In the genomic region with DNA sequence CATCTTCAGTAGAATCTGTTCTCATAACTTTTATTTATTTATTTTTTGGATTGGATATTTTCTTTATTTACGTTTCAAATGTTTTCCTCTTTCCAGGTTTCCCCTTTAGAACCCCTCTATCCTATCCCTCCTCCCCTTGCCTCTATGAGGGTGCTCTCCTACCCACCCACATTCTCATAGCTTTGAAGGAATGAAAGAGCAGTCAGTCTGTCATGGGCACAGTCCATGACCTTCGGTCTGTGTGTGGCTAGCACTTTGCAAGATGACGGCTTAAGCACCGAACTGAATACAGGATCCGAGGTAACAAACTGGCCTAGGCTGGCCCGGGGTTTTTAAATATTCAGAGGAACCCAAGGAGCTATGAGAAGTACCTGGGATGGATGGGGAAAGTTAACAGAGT, we compare ENCODE assay signal across 21 mouse cellular contexts. TPM values are rescaled to one million over a fixed set of nuclear protein-coding genes. Genes with fewer than 3 reads are reported as not detected.
"Had no signal": no experiment of that assay in that cellular context is flagged by ENCODE, and none has a peak within 500 bp of the region (broad histone marks: within the 10 kb centered on the region; RNA-seq: fewer than 3 reads in every experiment).

No protein-coding gene starts in this region.

- H3K4me3 ChIP-seq: limb, embryonic 12.5 days; limb, embryonic 15.5 days; neural tube, embryonic 12.5 days; stomach, embryonic 15.5 days had no signal

- H3K27me3 ChIP-seq: limb, embryonic 12.5 days; limb, embryonic 15.5 days; neural tube, embryonic 12.5 days; stomach, embryonic 15.5 days had no signal

- H3K9me3 ChIP-seq: limb, embryonic 15.5 days; neural tube, embryonic 12.5 days; stomach, embryonic 15.5 days had no signal

- H3K4me1 ChIP-seq: limb, embryonic 12.5 days; limb, embryonic 15.5 days; neural tube, embryonic 12.5 days; stomach, embryonic 15.5 days had no signal

- H3K4me2 ChIP-seq: limb, embryonic 12.5 days; limb, embryonic 15.5 days; liver, embryonic 11.5 days; lung, embryonic 14.5 days; neural tube, embryonic 12.5 days; stomach, embryonic 15.5 days had no signal

- H3K36me3 ChIP-seq: limb, embryonic 12.5 days; limb, embryonic 15.5 days; neural tube, embryonic 12.5 days; stomach, embryonic 15.5 days had no signal

- DNase-seq: kidney, adult 8-10 months; kidney, postnatal 25 days; left cerebral cortex, postnatal 4 days; liver, postnatal 0 days; lung, embryonic 14.5 days; retina, postnatal 1 day; right cerebral cortex, postnatal 25 days; spleen, adult 18-20 months; thymus, postnatal 25 days had no signal

- H3K9ac ChIP-seq: limb, embryonic 12.5 days; limb, embryonic 15.5 days; liver, embryonic 14.5 days; liver, postnatal 0 days; lung, embryonic 14.5 days; neural tube, embryonic 12.5 days; stomach, embryonic 15.5 days had no signal

- ATAC-seq: hindbrain, postnatal 0 days; inflammation-experienced regulatory T-cells, adult 6 months; intestine, embryonic 16.5 days; liver, postnatal 0 days; lung, postnatal 0 days had no signal

- H3K27ac ChIP-seq: hindbrain, postnatal 0 days; kidney, postnatal 0 days; limb, embryonic 12.5 days; limb, embryonic 15.5 days; liver, embryonic 14.5 days; macrophage; neural tube, embryonic 12.5 days; stomach, embryonic 15.5 days had no signal

RNA-seq across cellular contexts. Expression of a gene that starts 36.9 kb away (rescaled TPM):
- polyA plus RNA-seq: inflammation-experienced regulatory T-cells, adult 6 months; macrophage had no signal
